Mouse (Mus musculus): ENCODE results near the gene Stk32c.

GRCm38 (mm10) chr7:139089892-139090874 lies 122.9 kb downstream of the Stk32c start:
- TF ChIP-seq POLR2A (IDR thresholded peaks at IDR 0.05; ENCODE audit: extremely low read depth, insufficient read depth, low read length) (no peak), CTCF (IDR thresholded peaks at IDR 0.05; ENCODE audit: extremely low read depth, insufficient read depth, low read length) (no peak)
